ENCODE assay signal across 25 mouse cellular contexts in genomic region chr5:120635633-120636032, GRCm38 (mm10). TPM values are rescaled to one million over a fixed set of nuclear protein-coding genes. Genes with fewer than 3 reads are reported as not detected.
DNase-seq lines count a peak whose midpoint lies in the region; ATAC-seq and TF ChIP-seq lines count a peak whose summit lies in the region.
"Had no signal": no experiment of that assay in that cellular context is flagged by ENCODE, and none has a peak within 500 bp of the region (broad histone marks: within the 10 kb centered on the region; RNA-seq: fewer than 3 reads in every experiment).

No protein-coding gene starts in this region.

- intact Hi-C loops in left cerebral cortex, adult 2 months (cut with DNase I): no loop called here
- intact Hi-C loops in left cerebral cortex, postnatal 14 days (cut with DNase I): no loop called here

- TF ChIP-seq CTCF in left cerebral cortex, adult 2 months (IDR thresholded peaks at IDR 0.05): no peak
- TF ChIP-seq CTCF in olfactory bulb, adult 2 months (IDR thresholded peaks at IDR 0.05; ENCODE audit: insufficient read depth, low read depth, low read length): no peak

- WGBS in olfactory bulb, adult 2 months: 83% methylated on average over 5 of the region's 5 CpGs

- ATAC-seq in erythroblast, adult 5-6 weeks (replicated peaks; ENCODE audit: low FRiP score, poor library complexity, severe bottlenecking): no peak
- ATAC-seq: forebrain, embryonic 13.5 days; forebrain, embryonic 15.5 days had no signal

- peaks cover 9% of the 10 kb centered on the region for H3K4me1 ChIP-seq in olfactory bulb, adult 2 months (ENCODE audit: control insufficient read depth, insufficient read depth, low read length)
- H3K4me1 ChIP-seq: embryonic facial prominence, embryonic 12.5 days; forebrain, embryonic 15.5 days had no signal

- H3K4me3 ChIP-seq in left cerebral cortex, adult 2 months: no peak overlapping the region
- no peak overlapping the region for H3K4me3 ChIP-seq in olfactory bulb, adult 2 months (ENCODE audit: insufficient read depth, low read depth, low read length)
- H3K4me3 ChIP-seq: embryonic facial prominence, embryonic 10.5 days; embryonic facial prominence, embryonic 12.5 days; erythroblast, embryonic 14.5 days; forebrain, embryonic 10.5 days; forebrain, embryonic 13.5 days; forebrain, embryonic 15.5 days had no signal

- no peak for DNase-seq in left cerebral cortex, adult 2 months (ENCODE audit: extremely low spot score in 1 of 2, low spot score in 2 of 2)
- no peak for DNase-seq in left cerebral cortex, postnatal 14 days (ENCODE audit: low spot score in 2 of 2)
- DNase-seq in ZHBTc4 (ENCODE audit: low read depth, low spot score): peak; percentile 72
- DNase-seq in frontal cortex, adult 2 months (ENCODE audit: extremely low spot score in 1 of 2, low spot score in 1 of 2): no peak
- DNase-seq: adrenal gland, adult 2 months; adrenal gland, postnatal 10 days; adrenal gland, postnatal 25 days; cerebellum, adult 11 months; cerebellum, adult 18-20 months; cerebellum, adult 8-10 months; cerebellum, adult 9-11 months; cerebellum, postnatal 14 days; cerebellum, postnatal 36 days had no signal

- H3K27ac ChIP-seq in left cerebral cortex, adult 2 months: peak overlapping the region; percentile 55; the same call in 1 of the 2 replicates
- H3K27ac ChIP-seq in olfactory bulb, adult 2 months (ENCODE audit: insufficient read depth, low read depth, low read length): peak overlapping the region; percentile 1; the same call in 1 of the 2 replicates
- H3K27ac ChIP-seq: embryonic facial prominence, embryonic 10.5 days; embryonic facial prominence, embryonic 12.5 days; forebrain, embryonic 10.5 days; forebrain, embryonic 13.5 days; forebrain, embryonic 15.5 days had no signal

- no peak for TF ChIP-seq POLR2A in olfactory bulb, adult 2 months (IDR thresholded peaks at IDR 0.05; ENCODE audit: insufficient read depth, low read depth, low read length)

RNA-seq across cellular contexts. Expression of gene Cfap73, which starts 1.6 kb away (rescaled TPM):
- under 1 TPM in 1 of 2 experiments, not detected in 1; 0.52 TPM for total RNA-seq in left cerebral cortex, adult 2 months (2021)
- total RNA-seq in left cerebral cortex, postnatal 14 days (2021): not detected
- not detected in 2 replicates for polyA plus RNA-seq in olfactory bulb, adult 2 months (2012; ENCODE audit: insufficient read depth, insufficient read length, low replicate concordance, missing spikeins)
- 0.10 TPM in 1 of 2 replicates, not detected in the other for polyA plus RNA-seq in frontal cortex, adult 2 months (2012; rRNA removed)
- total RNA-seq in erythroblast, adult 5-6 weeks (2015; ENCODE audit: low replicate concordance): not detected in 2 replicates
- not detected in 2 replicates for total RNA-seq in erythroblast, adult 5-6 weeks (2017; ENCODE audit: low replicate concordance)
- total RNA-seq: common myeloid progenitor, adult 5-6 weeks; ES-E14; MEL had no signal
- polyA plus RNA-seq: adrenal gland, adult 2 months; C2C12; embryonic facial prominence, embryonic 12.5 days; erythroblast, embryonic 14.5 days; forebrain, embryonic 10.5 days; forebrain, embryonic 13.5 days had no signal

RNA-seq across cellular contexts. Expression of gene Rasal1, which starts 13.0 kb away (rescaled TPM):
- 10 to 100 TPM; 85.3 TPM for total RNA-seq in left cerebral cortex, adult 2 months (2021)
- 100 to 1,000 TPM in 1 of 2 experiments, 10 to 100 TPM in 1; 94.2 to 107 TPM for total RNA-seq in left cerebral cortex, postnatal 14 days (2021)
- not detected in 2 replicates for polyA plus RNA-seq in olfactory bulb, adult 2 months (2012; ENCODE audit: insufficient read depth, insufficient read length, low replicate concordance, missing spikeins)
- 63.8 and 71.7 TPM in 2 replicates for polyA plus RNA-seq in frontal cortex, adult 2 months (2012; rRNA removed)
- total RNA-seq in erythroblast, adult 5-6 weeks (2015; ENCODE audit: low replicate concordance): not detected in 2 replicates
- not detected in 2 replicates for total RNA-seq in erythroblast, adult 5-6 weeks (2017; ENCODE audit: low replicate concordance)
- polyA plus RNA-seq: C2C12 had no signal

RNA-seq across cellular contexts. Expression of gene Ddx54, which starts 23.1 kb away (rescaled TPM):
- 10 to 100 TPM; 38.6 to 41.0 TPM for total RNA-seq in left cerebral cortex, adult 2 months (2021)
- 10 to 100 TPM; 44.5 to 48.0 TPM for total RNA-seq in left cerebral cortex, postnatal 14 days (2021)
- not detected in 2 replicates for polyA plus RNA-seq in olfactory bulb, adult 2 months (2012; ENCODE audit: insufficient read depth, insufficient read length, low replicate concordance, missing spikeins)
- polyA plus RNA-seq in frontal cortex, adult 2 months (2012; rRNA removed): 28.2 and 31.2 TPM in 2 replicates
- total RNA-seq in erythroblast, adult 5-6 weeks (2015; ENCODE audit: low replicate concordance): 1.7 and 1.9 TPM in 2 replicates
- total RNA-seq in erythroblast, adult 5-6 weeks (2017; ENCODE audit: low replicate concordance): 5.2 and 6.0 TPM in 2 replicates

RNA-seq across cellular contexts. Expression of gene Rita1, which starts 23.2 kb away (rescaled TPM):
- 10 to 100 TPM; 29.5 to 29.9 TPM for total RNA-seq in left cerebral cortex, adult 2 months (2021)
- total RNA-seq in left cerebral cortex, postnatal 14 days (2021): 10 to 100 TPM; 31.5 to 32.4 TPM
- not detected in 2 replicates for polyA plus RNA-seq in olfactory bulb, adult 2 months (2012; ENCODE audit: insufficient read depth, insufficient read length, low replicate concordance, missing spikeins)
- 34.8 and 36.4 TPM in 2 replicates for polyA plus RNA-seq in frontal cortex, adult 2 months (2012; rRNA removed)
- total RNA-seq in erythroblast, adult 5-6 weeks (2015; ENCODE audit: low replicate concordance): 2.7 and 3.8 TPM in 2 replicates
- total RNA-seq in erythroblast, adult 5-6 weeks (2017; ENCODE audit: low replicate concordance): 0.84 TPM in 1 of 2 replicates, not detected in the other

RNA-seq across cellular contexts. Expression of gene Iqcd, which starts 46.8 kb away (rescaled TPM):
- total RNA-seq in left cerebral cortex, adult 2 months (2021): under 1 TPM; 0.47 to 0.75 TPM
- under 1 TPM; 0.22 to 0.59 TPM for total RNA-seq in left cerebral cortex, postnatal 14 days (2021)
- polyA plus RNA-seq in olfactory bulb, adult 2 months (2012; ENCODE audit: insufficient read depth, insufficient read length, low replicate concordance, missing spikeins): not detected in 2 replicates
- polyA plus RNA-seq in frontal cortex, adult 2 months (2012; rRNA removed): 1.9 and 2.1 TPM in 2 replicates
- total RNA-seq in erythroblast, adult 5-6 weeks (2015; ENCODE audit: low replicate concordance): 3.8 and 10.4 TPM in 2 replicates
- total RNA-seq in erythroblast, adult 5-6 weeks (2017; ENCODE audit: low replicate concordance): 15.2 and 21.7 TPM in 2 replicates
- total RNA-seq: ES-E14 had no signal

Comparison
In these comparisons a context has a peak if more than half of its experiments do, and no peak if none do; other contexts are left out.
1. RNA of gene Rasal1, which starts 13.0 kb away (total RNA-seq): 94.2 to 107 TPM in left cerebral cortex, postnatal 14 days and 85.3 TPM in left cerebral cortex, adult 2 months; not detected in erythroblast, adult 5-6 weeks; every median in the first group is over 10 times any median in the second.
2. RNA of gene Ddx54, which starts 23.1 kb away (total RNA-seq): 44.5 to 48.0 TPM in left cerebral cortex, postnatal 14 days and 38.6 to 41.0 TPM in left cerebral cortex, adult 2 months; 1.7 to 6.0 TPM in erythroblast, adult 5-6 weeks; every median in the first group is over 4 times any median in the second.